Comparison of ENCODE assay signal across 8 mouse cellular contexts in the genomic region with DNA sequence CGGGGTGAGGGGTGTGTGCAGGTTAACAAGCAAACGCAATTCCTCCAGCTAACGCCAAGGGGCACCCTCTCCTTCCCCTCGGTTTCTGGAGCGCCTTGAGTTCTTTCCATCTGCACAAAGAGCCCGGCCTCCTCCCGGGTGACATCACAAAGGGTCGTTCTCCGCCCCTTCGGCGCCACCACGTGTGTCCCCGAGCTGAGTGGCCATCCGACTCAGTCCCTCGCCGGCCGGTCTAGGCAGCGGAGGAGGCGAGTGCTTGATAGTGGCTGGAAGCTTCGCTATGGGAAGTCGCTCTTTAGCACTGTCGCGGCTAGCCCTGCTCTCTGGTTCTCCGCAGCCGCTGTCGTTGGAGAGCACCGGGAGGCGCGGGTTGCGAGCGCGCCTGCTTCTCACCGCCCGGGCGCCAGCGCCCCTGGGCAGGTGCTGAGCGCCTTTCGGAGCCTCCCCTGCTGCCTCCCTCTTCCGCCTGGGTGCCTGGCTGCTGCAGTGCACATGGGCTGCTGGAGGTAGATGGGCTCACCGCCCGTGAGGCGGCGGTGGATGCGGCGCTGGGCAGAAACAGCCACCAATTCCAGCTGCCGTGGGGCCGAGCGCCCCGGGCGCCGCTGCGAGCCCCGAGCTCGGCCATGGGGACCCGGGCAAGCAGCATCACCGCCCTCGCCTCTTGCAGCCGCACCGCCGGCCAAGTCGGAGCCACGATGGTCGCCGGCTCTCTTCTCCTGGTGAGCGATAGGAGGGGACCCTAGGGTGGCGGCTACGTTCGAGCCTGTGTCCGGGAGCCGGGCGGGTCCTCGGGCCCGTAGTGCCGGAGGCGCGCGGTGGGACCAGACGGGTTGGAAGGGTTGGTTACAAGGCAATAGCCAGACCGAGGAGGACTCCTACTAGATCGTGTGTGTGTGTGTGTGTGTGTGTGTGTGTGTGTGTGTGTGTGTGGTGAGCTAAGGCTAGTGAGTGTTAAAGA. TPM values are rescaled to one million over a fixed set of nuclear protein-coding genes. Genes with fewer than 3 reads are reported as not detected.
DNase-seq lines count a peak whose midpoint lies in the region; ATAC-seq lines count a peak whose summit lies in the region.

Tnfrsf21 (plus strand) TSS at position 185 of the 961 bp plus-strand sequence.

- no peaks in the 10 kb centered on the region for H3K4me1 ChIP-seq in intestine, embryonic 15.5 days (replicated peaks)

- H3K9ac ChIP-seq in intestine, embryonic 15.5 days = peak within 1 kb of the TSS; percentile 73

- intact Hi-C loops in gastrocnemius, postnatal 36 days (cut with DNase I) = loop anchor here (1.0 to 5.0 kb wide), 2 partner anchors 121 to 213 kb away; no protein-coding TSS in a partner anchor
- intact Hi-C loops in left cerebral cortex, postnatal 14 days (cut with DNase I) = loop anchor here (1.0 to 5.0 kb wide), 4 partner anchors 61 to 214 kb away; no protein-coding TSS in a partner anchor

- H3K36me3 ChIP-seq in intestine, embryonic 15.5 days = no peaks in the 10 kb centered on the region

- H3K4me3 ChIP-seq in intestine, embryonic 15.5 days (replicated peaks) = peak within 1 kb of the TSS; percentile 86

- DNase-seq in adrenal gland, postnatal 10 days = peak; percentile 87
- DNase-seq in embryo, embryonic 9.5 days (ENCODE audit: extremely low spot score) = peak; percentile 92
- DNase-seq in gastrocnemius, postnatal 36 days = peak; percentile 89 to 90
- DNase-seq in left cerebral cortex, postnatal 14 days (ENCODE audit: low spot score in 2 of 2) = peak; percentile 95 to 96
- DNase-seq in right cerebral cortex, postnatal 14 days = peak; percentile 91
- DNase-seq in urinary bladder, postnatal 25 days (ENCODE audit: low spot score) = peak; percentile 79

- no peaks in the 10 kb centered on the region for H3K9me3 ChIP-seq in intestine, embryonic 15.5 days

- ATAC-seq in intestine, embryonic 15.5 days = peak; percentile 95
- ATAC-seq in megakaryocyte-erythroid progenitor cell, adult 5-6 weeks (replicated peaks; ENCODE audit: low FRiP score, low TSS enrichment, poor library complexity, severe bottlenecking) = peak; percentile 96

- H3K4me2 ChIP-seq in intestine, embryonic 15.5 days (replicated peaks) = peak within 1 kb of the TSS; percentile 99

- peak within 1 kb of the TSS; percentile 70 for H3K27ac ChIP-seq in intestine, embryonic 15.5 days

- H3K27me3 ChIP-seq in intestine, embryonic 15.5 days (replicated peaks) = no peaks in the 10 kb centered on the region

- WGBS in intestine, embryonic 15.5 days = under 1% methylated on average over 79 of the region's 80 CpGs

RNA-seq across cellular contexts. Expression of gene Tnfrsf21, which starts in this region (rescaled TPM):
- total RNA-seq in adrenal gland, postnatal 10 days (2021) = 10 to 100 TPM; 12.6 to 14.7 TPM
- total RNA-seq in gastrocnemius, postnatal 36 days (2021) = 10 to 100 TPM; 22.5 to 23.0 TPM
- polyA plus RNA-seq in intestine, embryonic 15.5 days (2015; fragmentation: Nextera tagmentation; extraction: Ambion mirVana) = 15.6 and 16.5 TPM in 2 replicates
- 10 to 100 TPM; 75.4 to 79.0 TPM for total RNA-seq in left cerebral cortex, postnatal 14 days (2021)
- total RNA-seq in megakaryocyte-erythroid progenitor cell, adult 5-6 weeks (2014; fragmentation: Nextera tagmentation) = 17.2 and 20.5 TPM in 2 replicates
- 19.2 and 23.6 TPM in 2 replicates for total RNA-seq in megakaryocyte-erythroid progenitor cell, adult 5-6 weeks (2017)

Comparison
In these comparisons a context has a peak if more than half of its experiments do, and no peak if none do; other contexts are left out.
1. Peak in every context shown above with its lines: DNase-seq, ATAC-seq, H3K4me3 ChIP-seq and H3K27ac ChIP-seq.